Mouse (Mus musculus): Measurements from ENCODE around the gene Dand5. TPM values are rescaled to one million over a fixed set of nuclear protein-coding genes. Genes with fewer than 3 reads are reported as not detected.

Gene Dand5
- total and polyA plus RNA-seq, 2 experiments, result 1.8 to 2.0 TPM

- Histone ChIP-seq H3K27me3 (ENCODE audit: control insufficient read depth, insufficient read depth, low read length) (no peaks in the 10 kb centered on the region), H3K4me1 (ENCODE audit: control insufficient read depth, insufficient read depth, low read length) (peaks cover 27% of the 10 kb centered on the region), H3K79me2 (ENCODE audit: control insufficient read depth, insufficient read depth, low read length) (peaks cover 48% of the 10 kb centered on the region), H3K27ac (replicated peaks; ENCODE audit: insufficient read depth, low read depth, low read length) (no peak overlapping the region), H3K9ac (ENCODE audit: low read depth, low read length) (no peak overlapping the region), H3K4me3 (ENCODE audit: insufficient read depth, low read depth, low read length) (no peak overlapping the region), H3K36me3 (ENCODE audit: control insufficient read depth, insufficient read depth, low read length) (no peaks in the 10 kb centered on the region)
- 79% methylated on average over 5 of the region's 5 CpGs for WGBS
- TF ChIP-seq POLR2A (IDR thresholded peaks at IDR 0.05; ENCODE audit: extremely low read depth, insufficient read depth, low read length) (no peak), CTCF (IDR thresholded peaks at IDR 0.05; ENCODE audit: low read depth, low read length) (no peak)
- DNase-seq (ENCODE audit: extremely low read depth, low read depth, low spot score), result no peak
Observed at GRCm38 (mm10) chr8:84781686-84782505, 40.7 kb downstream of the Dand5 start.

- Histone ChIP-seq H3K27me3 (ENCODE audit: control insufficient read depth, insufficient read depth, low read length) (no peaks in the 10 kb centered on the region), H3K79me2 (ENCODE audit: control insufficient read depth, insufficient read depth, low read length) (peaks cover 47% of the 10 kb centered on the region), H3K4me1 (ENCODE audit: control insufficient read depth, insufficient read depth, low read length) (peaks cover 27% of the 10 kb centered on the region), H3K36me3 (ENCODE audit: control insufficient read depth, insufficient read depth, low read length) (no peaks in the 10 kb centered on the region), H3K4me3 (ENCODE audit: insufficient read depth, low read depth, low read length) (no peak overlapping the region), H3K9ac (ENCODE audit: low read depth, low read length) (no peak overlapping the region), H3K27ac (replicated peaks; ENCODE audit: insufficient read depth, low read depth, low read length) (no peak overlapping the region)
- TF ChIP-seq POLR2A (IDR thresholded peaks at IDR 0.05; ENCODE audit: extremely low read depth, insufficient read depth, low read length), result no peak
- TF ChIP-seq CTCF (IDR thresholded peaks at IDR 0.05; ENCODE audit: low read depth, low read length), result no peak
- no peak for DNase-seq (ENCODE audit: extremely low read depth, low read depth, low spot score)
- whole genome bisulfite sequencing, result 84% methylated on average over 6 of the region's 6 CpGs
Observed at GRCm38 (mm10) chr8:84780949-84781680, 41.5 kb downstream of the Dand5 start.

GRCm38 (mm10) chr8:84780225-84780555, 42.4 kb downstream of the Dand5 start:
- Histone ChIP-seq H3K4me3 (ENCODE audit: insufficient read depth, low read depth, low read length) (no peak overlapping the region), H3K79me2 (ENCODE audit: control insufficient read depth, insufficient read depth, low read length) (peaks cover 41% of the 10 kb centered on the region), H3K27me3 (ENCODE audit: control insufficient read depth, insufficient read depth, low read length) (no peaks in the 10 kb centered on the region), H3K4me1 (ENCODE audit: control insufficient read depth, insufficient read depth, low read length) (peaks cover 31% of the 10 kb centered on the region), H3K36me3 (ENCODE audit: control insufficient read depth, insufficient read depth, low read length) (no peaks in the 10 kb centered on the region), H3K27ac (replicated peaks; ENCODE audit: insufficient read depth, low read depth, low read length) (no peak overlapping the region), H3K9ac (ENCODE audit: low read depth, low read length) (no peak overlapping the region)
- no peak for TF ChIP-seq CTCF (IDR thresholded peaks at IDR 0.05; ENCODE audit: low read depth, low read length)
- no peak for TF ChIP-seq POLR2A (IDR thresholded peaks at IDR 0.05; ENCODE audit: extremely low read depth, insufficient read depth, low read length)
- no peak for DNase-seq (ENCODE audit: extremely low read depth, low read depth, low spot score)
- 84% methylated on average over 13 of the region's 13 CpGs for WGBS

GRCm38 (mm10) chr8:84779519-84780224, 43.0 kb downstream of the Dand5 start:
- TF ChIP-seq POLR2A (IDR thresholded peaks at IDR 0.05; ENCODE audit: extremely low read depth, insufficient read depth, low read length), result no peak
- no peak for TF ChIP-seq CTCF (IDR thresholded peaks at IDR 0.05; ENCODE audit: low read depth, low read length)

GRCm38 (mm10) chr8:84778638-84779380, 43.8 kb downstream of the Dand5 start:
- H3K4me3 ChIP-seq (ENCODE audit: insufficient read depth, low read depth, low read length), result no peak overlapping the region
- DNase-seq (ENCODE audit: extremely low read depth, low read depth, low spot score), result no peak
- TF ChIP-seq POLR2A (IDR thresholded peaks at IDR 0.05; ENCODE audit: extremely low read depth, insufficient read depth, low read length) (no peak), CTCF (IDR thresholded peaks at IDR 0.05; ENCODE audit: low read depth, low read length) (no peak)
- no peaks in the 10 kb centered on the region for H3K27me3 ChIP-seq (ENCODE audit: control insufficient read depth, insufficient read depth, low read length)
- H3K79me2 ChIP-seq (ENCODE audit: control insufficient read depth, insufficient read depth, low read length), result peaks cover 32% of the 10 kb centered on the region
- H3K4me1 ChIP-seq (ENCODE audit: control insufficient read depth, insufficient read depth, low read length), result peaks cover 33% of the 10 kb centered on the region
- H3K27ac ChIP-seq (replicated peaks; ENCODE audit: insufficient read depth, low read depth, low read length), result no peak overlapping the region
- H3K36me3 ChIP-seq (ENCODE audit: control insufficient read depth, insufficient read depth, low read length), result no peaks in the 10 kb centered on the region
- no peak overlapping the region for H3K9ac ChIP-seq (ENCODE audit: low read depth, low read length)
- WGBS, result 71% methylated on average over 11 of the region's 11 CpGs

More at GRCm38 (mm10) chr8:84779519-84780224, 43.0 kb downstream of the Dand5 start:
- no peak overlapping the region for H3K27ac ChIP-seq (replicated peaks; ENCODE audit: insufficient read depth, low read depth, low read length)
- no peak overlapping the region for H3K9ac ChIP-seq (ENCODE audit: low read depth, low read length)
- H3K36me3 ChIP-seq (ENCODE audit: control insufficient read depth, insufficient read depth, low read length), result no peaks in the 10 kb centered on the region
- no peak overlapping the region for H3K4me3 ChIP-seq (ENCODE audit: insufficient read depth, low read depth, low read length)
- no peaks in the 10 kb centered on the region for H3K27me3 ChIP-seq (ENCODE audit: control insufficient read depth, insufficient read depth, low read length)
- 79% methylated on average over 19 of the region's 19 CpGs for WGBS
- H3K4me1 ChIP-seq (ENCODE audit: control insufficient read depth, insufficient read depth, low read length), result peaks cover 31% of the 10 kb centered on the region
- DNase-seq (ENCODE audit: extremely low read depth, low read depth, low spot score), result no peak
- peaks cover 39% of the 10 kb centered on the region for H3K79me2 ChIP-seq (ENCODE audit: control insufficient read depth, insufficient read depth, low read length)

All from liver, adult 2 months (tissue).